Mouse (Mus musculus): Measurements from ENCODE around the gene Wnt10a.
"Not testable (repeated sequence)": the region's sequence is repeated elsewhere in the genome, so short reads cannot be mapped to it uniquely, and the experiment has no call there.

The Wnt10a gene

GRCm38 (mm10) chr1:74815965-74816364, 24.6 kb downstream of the Wnt10a start:
- not testable (repeated sequence) for DNase-seq (ENCODE audit: low spot score)

GRCm38 (mm10) chr1:74816612-74817199, 25.4 kb downstream of the Wnt10a start:
- DNase-seq (ENCODE audit: low spot score), result peak; percentile 95

- DNase-seq (ENCODE audit: low spot score), result no peak
These were observed 25.9 kb downstream of the Wnt10a start for GRCm38 (mm10) chr1:74817219-74817618.

DNA sequence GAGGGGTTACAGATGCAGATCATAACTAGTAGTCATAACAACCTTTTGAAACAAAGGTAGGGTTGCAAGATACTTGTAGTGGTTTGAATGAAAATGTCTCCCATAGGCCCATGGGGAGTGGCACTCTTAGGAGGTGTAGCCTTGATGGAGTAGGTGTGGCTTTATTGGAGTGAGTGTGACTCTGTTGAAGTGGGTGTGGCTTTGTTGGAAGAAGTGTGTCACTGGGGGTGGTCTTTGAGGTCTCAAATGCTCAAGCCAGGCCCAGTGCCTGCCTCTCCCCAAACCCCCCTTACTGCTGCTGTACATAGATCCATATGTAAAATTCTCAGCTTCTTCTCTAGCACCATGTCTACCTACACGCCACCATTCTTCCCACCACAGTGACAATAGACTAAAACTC, 27.2 kb downstream of the Wnt10a start:
- no peak for DNase-seq (ENCODE audit: low spot score)

GRCm38 (mm10) chr1:74823598-74823997, 32.3 kb downstream of the Wnt10a start:
- DNase-seq (ENCODE audit: low spot score), result not testable (repeated sequence)

DNA sequence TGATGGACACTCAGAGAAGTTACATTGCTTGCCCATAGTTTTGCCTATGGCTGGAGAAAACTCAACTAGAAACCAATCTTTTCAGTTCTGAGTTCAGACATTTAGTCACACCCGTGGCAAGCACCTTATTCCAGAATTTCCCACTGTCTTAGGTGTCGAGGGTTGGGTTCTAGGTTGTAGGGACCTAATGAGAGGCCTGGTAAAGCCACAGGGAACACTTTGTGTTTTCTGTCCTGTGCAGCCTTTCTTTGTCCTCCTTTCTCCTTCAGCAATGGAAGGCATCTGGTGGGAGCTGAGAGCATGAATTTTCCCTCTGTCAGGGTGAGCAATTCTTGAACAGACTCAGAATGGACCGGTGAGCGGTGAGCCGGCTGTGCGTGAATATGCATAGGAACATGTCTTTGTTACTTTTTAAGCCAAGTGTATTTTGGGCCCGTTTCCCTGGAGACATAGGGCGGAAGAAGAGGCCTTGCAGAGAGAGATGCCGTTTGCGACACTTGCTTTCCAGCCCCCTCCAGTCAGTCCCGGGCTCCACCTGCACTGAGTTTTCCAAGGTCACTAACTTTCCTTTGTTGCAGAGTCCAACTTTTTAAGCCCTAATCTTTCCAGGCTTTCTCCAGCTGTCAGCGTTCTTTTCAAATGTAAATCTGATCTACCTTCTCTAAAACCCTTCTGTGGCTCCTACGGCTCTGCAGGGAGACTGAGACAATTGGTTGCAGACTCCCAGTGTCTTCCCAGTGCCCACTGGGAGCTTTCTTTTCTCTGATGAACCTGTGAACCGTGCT, 33.4 kb downstream of the Wnt10a start:
- DNase-seq (ENCODE audit: low spot score), result no peak

GRCm38 (mm10) chr1:74830061-74830460, 38.7 kb downstream of the Wnt10a start:
- DNase-seq (ENCODE audit: low spot score), result no peak

DNA sequence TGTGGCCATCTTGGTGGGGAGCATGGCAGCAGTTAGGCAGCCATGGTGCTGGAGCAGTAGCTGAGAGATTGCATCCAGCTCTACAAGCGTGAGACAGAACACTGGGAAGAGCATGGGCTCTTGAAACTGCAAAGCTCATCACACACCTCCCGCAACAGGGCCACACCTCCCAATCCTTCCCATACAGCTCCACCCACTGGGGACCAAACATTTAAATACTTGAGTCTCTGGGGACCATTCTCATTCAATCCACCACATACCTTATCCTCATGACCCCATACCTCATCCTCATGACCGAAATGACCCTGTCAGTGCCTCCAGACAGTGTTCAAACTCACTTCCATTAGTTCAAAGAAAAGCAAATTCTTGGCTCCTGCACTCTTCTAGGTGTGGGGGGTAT, 41.9 kb downstream of the Wnt10a start:
- DNase-seq (ENCODE audit: low spot score), result no peak

DNA sequence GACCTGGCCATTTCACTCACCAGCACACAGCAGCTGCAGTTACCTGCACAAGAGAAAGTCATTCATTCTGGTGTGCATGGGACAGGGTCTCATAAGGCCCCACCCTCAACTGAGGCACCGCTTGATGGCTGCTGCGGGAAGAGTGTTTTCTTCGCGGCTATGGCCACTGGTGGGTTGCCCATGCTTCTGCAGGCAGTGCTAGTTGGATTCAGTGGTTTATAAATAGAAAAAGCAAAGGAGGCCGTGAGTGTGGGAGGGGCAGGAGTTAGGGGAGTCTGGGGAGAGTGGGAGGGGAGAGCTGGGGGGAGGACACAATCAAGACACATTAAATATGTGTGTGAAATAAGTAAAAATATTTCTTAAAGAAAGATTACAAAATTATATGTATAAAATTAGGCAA, 51.8 kb downstream of the Wnt10a start:
- DNase-seq (ENCODE audit: low spot score), result no peak

DNA sequence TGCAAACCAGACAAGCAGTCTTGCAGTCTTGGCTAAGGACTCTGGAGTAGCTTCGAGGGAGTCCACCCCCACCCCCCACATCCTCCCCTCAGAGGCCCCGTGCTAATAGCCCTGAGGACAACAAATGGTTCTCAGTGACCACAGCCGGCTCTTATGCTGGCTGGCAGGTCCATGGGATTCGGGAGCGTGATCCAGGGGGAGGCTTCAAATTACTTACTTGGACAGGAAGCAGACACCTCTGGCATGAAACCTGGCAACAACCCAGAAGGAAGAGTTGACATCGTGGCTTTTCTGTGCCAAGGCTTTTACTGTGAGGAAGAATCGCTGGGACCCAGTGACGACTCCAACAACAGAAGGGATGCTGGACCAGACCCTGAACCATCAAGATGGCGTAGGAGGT, 55.0 kb downstream of the Wnt10a start:
- no peak for DNase-seq (ENCODE audit: low spot score)

- no peak for DNase-seq (ENCODE audit: low spot score)
These were observed 57.6 kb downstream of the Wnt10a start for GRCm38 (mm10) chr1:74848946-74849345.

DNA sequence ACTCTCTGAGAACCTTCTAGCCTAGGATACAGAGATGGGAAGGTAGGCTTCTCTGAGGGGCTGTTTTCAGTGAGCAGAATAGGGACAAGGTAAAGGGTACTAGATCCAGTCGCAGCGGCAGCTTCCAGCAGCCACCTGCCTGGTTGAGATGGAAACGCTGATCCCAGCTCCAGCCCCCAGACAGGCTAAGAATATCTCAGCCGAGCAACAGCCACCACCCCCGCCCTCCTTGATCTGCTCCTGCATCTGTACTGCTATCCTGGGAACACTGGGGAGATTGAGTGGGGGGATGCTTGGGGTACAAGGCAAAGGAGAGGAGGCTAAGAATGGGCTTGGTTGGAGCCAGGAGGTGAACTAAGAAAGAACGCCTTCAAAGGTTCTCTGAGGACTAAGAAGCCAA, 58.9 kb downstream of the Wnt10a start:
- no peak for DNase-seq (ENCODE audit: low spot score)

- DNase-seq (ENCODE audit: low spot score), result no peak
These were observed 59.9 kb downstream of the Wnt10a start for GRCm38 (mm10) chr1:74851001-74851775.
